Mouse (Mus musculus) intestine, postnatal 0 days (tissue): ENCODE measurements around the gene Hspa4. TPM values are rescaled to one million over a fixed set of nuclear protein-coding genes. Genes with fewer than 3 reads are reported as not detected.
A peak's percentile ranks its signal among the peaks of the same experiment; 100 is the strongest.

Experiments
- ATAC-seq: fragments of 200-750 bp; cut with Nextera tagmentation; 2 replicates; pipeline ENCODE4 v1.8.0; 2017; ENCODE audit warnings: mild to moderate bottlenecking, moderate TSS enrichment, moderate library complexity
- H3K27ac ChIP-seq: fragments of 300-500 bp; sonication (generic); 2 replicates; pipeline ENCODE4 v1.5.1; 2014; ENCODE audit warnings: mild to moderate bottlenecking, low read depth, low read length, moderate library complexity
- H3K27me3 ChIP-seq: fragments of 300-500 bp; sonication (generic); replicated peaks from 2 replicates; pipeline ENCODE4 v1.6.1; 2014; ENCODE audit warnings: low read length, mixed read lengths; ENCODE audit not compliant: control insufficient read depth, insufficient read depth
- H3K36me3 ChIP-seq: fragments of 300-500 bp; sonication (generic); 2 replicates; pipeline ENCODE4 v1.6.1; 2014; ENCODE audit warnings: mild to moderate bottlenecking, moderate library complexity; ENCODE audit not compliant: control insufficient read depth, insufficient read depth
- H3K4me1 ChIP-seq: fragments of 300-500 bp; sonication (generic); replicated peaks from 2 replicates; pipeline ENCODE4 v1.6.1; 2014; ENCODE audit warnings: antibody characterized with exemption, low read length, mixed read lengths; ENCODE audit not compliant: control insufficient read depth, insufficient read depth
- H3K4me2 ChIP-seq: fragments of 300-500 bp; sonication (generic); replicated peaks from 2 replicates; pipeline ENCODE4 v1.6.1; 2014; ENCODE audit warnings: low read depth, mild to moderate bottlenecking, moderate library complexity
- H3K4me3 ChIP-seq: fragments of 300-500 bp; sonication (generic); 2 replicates; pipeline ENCODE4 v1.5.1; 2014; ENCODE audit warnings: low read depth, low read length
- H3K9ac ChIP-seq: fragments of 300-500 bp; sonication (generic); 2 replicates; pipeline ENCODE4 v1.6.1; 2014; ENCODE audit warnings: mild to moderate bottlenecking, low read depth, low read length
- H3K9me3 ChIP-seq: fragments of 300-500 bp; sonication (generic); 2 replicates; pipeline ENCODE4 v1.6.1; 2016; ENCODE audit warnings: mixed run types; ENCODE audit not compliant: control insufficient read depth
- CTCF ChIP-seq: sonication (generic); IDR thresholded peaks from 2 replicates; pipeline ENCODE4 v1.5.1; 2016; ENCODE audit warnings: low read depth, mild to moderate bottlenecking, control low read depth, antibody characterized with exemption, moderate library complexity
- WGBS: fragments of 180-500 bp; shearing (Covaris S2); extraction: QIAGEN DNeasy Blood & Tissue Kit; methylation state at CpG from one replicate; pipeline ENCODE4 v1.1.7; 2014; 5-methylcytosine and 5-hydroxymethylcytosine counted together
- polyA plus RNA-seq: library from polyadenylated mRNA; unstranded; fragments of >200 nt; fragmentation: Nextera tagmentation; extraction: Ambion mirVana; gene quantifications from 2 replicates; pipeline ENCODE4 v1.2.1, GENCODE M21; 2015

Hspa4 gene
- polyA plus RNA-seq, 1 experiment from 2014 or later: 65.8 TPM

GRCm38 (mm10) chr11:53336924-53337323 is 36.7 kb upstream of the Hspa4 start:
- Histone ChIP-seq H3K36me3 (peaks cover 9% of the 10 kb centered on the region; the same call in 1 of the 2 replicates), H3K9ac (no peak overlapping the region), H3K27me3 (no peaks in the 10 kb centered on the region), H3K4me2 (no peak overlapping the region), H3K9me3 (no peaks in the 10 kb centered on the region), H3K27ac (no peak overlapping the region), H3K4me1 (no peaks in the 10 kb centered on the region; the same call in 1 of the 2 replicates), H3K4me3 (no peak overlapping the region)
- no peak for ATAC-seq
- no peak for TF ChIP-seq CTCF
- WGBS: 63% methylated on average over 1 of the region's 1 CpGs

GRCm38 (mm10) chr11:53336182-53336571 is 35.9 kb upstream of the Hspa4 start:
- Histone ChIP-seq H3K4me3 (no peak overlapping the region), H3K4me2 (no peak overlapping the region), H3K9me3 (no peaks in the 10 kb centered on the region), H3K9ac (no peak overlapping the region), H3K4me1 (no peaks in the 10 kb centered on the region; the same call in 1 of the 2 replicates), H3K36me3 (peaks cover 17% of the 10 kb centered on the region; the same call in 1 of the 2 replicates), H3K27me3 (no peaks in the 10 kb centered on the region), H3K27ac (no peak overlapping the region)
- TF ChIP-seq CTCF: no peak
- ATAC-seq: no peak

- WGBS: 42% methylated on average over 3 of the region's 3 CpGs
- no peak for TF ChIP-seq CTCF
- Histone ChIP-seq H3K9ac (no peak overlapping the region), H3K9me3 (no peaks in the 10 kb centered on the region), H3K27ac (no peak overlapping the region), H3K27me3 (no peaks in the 10 kb centered on the region), H3K4me1 (no peaks in the 10 kb centered on the region; the same call in 1 of the 2 replicates), H3K4me3 (no peak overlapping the region), H3K4me2 (no peak overlapping the region), H3K36me3 (peaks cover 21% of the 10 kb centered on the region; the same call in 1 of the 2 replicates)
- ATAC-seq: no peak
Measured at GRCm38 (mm10) chr11:53335505-53336181, 35.4 kb upstream of the Hspa4 start.

GRCm38 (mm10) chr11:53332076-53332680 is 31.9 kb upstream of the Hspa4 start:
- no peak for ATAC-seq
- H3K36me3 ChIP-seq: peaks cover 46% of the 10 kb centered on the region

GRCm38 (mm10) chr11:53331121-53331520 is 30.9 kb upstream of the Hspa4 start:
- H3K9me3 ChIP-seq: no peaks in the 10 kb centered on the region
- WGBS: 80% methylated on average over 6 of the region's 6 CpGs

More at GRCm38 (mm10) chr11:53332076-53332680, 31.9 kb upstream of the Hspa4 start:
- Histone ChIP-seq H3K27me3 (no peaks in the 10 kb centered on the region), H3K4me1 (no peaks in the 10 kb centered on the region), H3K4me2 (no peak overlapping the region), H3K4me3 (no peak overlapping the region), H3K9me3 (no peaks in the 10 kb centered on the region), H3K27ac (no peak overlapping the region), H3K9ac (no peak overlapping the region)
- TF ChIP-seq CTCF: no peak
- 89% methylated on average over 14 of the region's 14 CpGs for WGBS

DNA sequence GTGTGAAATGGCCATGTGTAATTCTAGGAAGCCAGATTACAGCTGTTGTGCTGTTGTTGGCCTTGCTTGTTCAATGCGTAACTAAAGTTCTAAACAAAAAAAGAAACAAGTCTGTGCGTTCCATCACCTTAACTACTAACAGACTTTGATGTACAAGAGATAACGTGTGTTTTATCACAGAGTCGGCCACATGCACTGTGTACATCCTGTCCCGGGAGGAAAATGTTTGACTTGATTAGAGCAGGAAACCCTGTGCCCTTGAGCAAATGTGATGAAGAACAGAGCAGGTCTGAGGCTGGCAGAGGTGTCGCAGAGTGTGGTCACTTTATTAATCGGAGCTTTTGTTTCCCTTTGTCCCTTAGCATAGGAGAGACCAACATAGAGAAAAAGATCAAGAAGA is 30.1 kb upstream of the Hspa4 start:
- H3K27ac ChIP-seq: no peak overlapping the region
- no peak overlapping the region for H3K4me3 ChIP-seq
- peaks cover 46% of the 10 kb centered on the region for H3K36me3 ChIP-seq
- H3K4me1 ChIP-seq: no peaks in the 10 kb centered on the region
- H3K27me3 ChIP-seq: no peaks in the 10 kb centered on the region
- ATAC-seq: no peak
- no peak overlapping the region for H3K4me2 ChIP-seq
- WGBS: 72% methylated on average over 7 of the region's 7 CpGs
- TF ChIP-seq CTCF: no peak
- H3K9ac ChIP-seq: no peak overlapping the region
- no peaks in the 10 kb centered on the region for H3K9me3 ChIP-seq

More at GRCm38 (mm10) chr11:53331121-53331520, 30.9 kb upstream of the Hspa4 start:
- H3K27me3 ChIP-seq: no peaks in the 10 kb centered on the region
- H3K36me3 ChIP-seq: peaks cover 46% of the 10 kb centered on the region
- no peak overlapping the region for H3K27ac ChIP-seq
- peak; percentile 54 for ATAC-seq
- H3K4me2 ChIP-seq: no peak overlapping the region
- H3K9ac ChIP-seq: no peak overlapping the region
- no peaks in the 10 kb centered on the region for H3K4me1 ChIP-seq
- TF ChIP-seq CTCF: no peak
- no peak overlapping the region for H3K4me3 ChIP-seq
